Mouse (Mus musculus) erythroblast, embryonic 14.5 days (primary cell): ENCODE measurements around the gene Zpbp.

Experiments used
- GATA1 ChIP-seq: IDR thresholded peaks from 2 replicates; pipeline ENCODE4 v1.6.1; 2012; ENCODE audit warnings: low read length, inconsistent platforms, mixed read lengths
- TAL1 ChIP-seq: IDR thresholded peaks from 3 replicates; pipeline ENCODE4 v1.6.1; 2012; ENCODE audit warnings: low read length, inconsistent platforms, mixed read lengths

GRCm38 (mm10) chr11:11283512-11283911, 178.7 kb downstream of the Zpbp start:
- TF ChIP-seq GATA1 = no peak
- TF ChIP-seq TAL1 = no peak
